Mouse (Mus musculus): ENCODE results near the gene Dnmt3c.
"Not testable (repeated sequence)": the region's sequence is repeated elsewhere in the genome, so short reads cannot be mapped to it uniquely, and the experiment has no call there.

Gene Dnmt3c

DNA sequence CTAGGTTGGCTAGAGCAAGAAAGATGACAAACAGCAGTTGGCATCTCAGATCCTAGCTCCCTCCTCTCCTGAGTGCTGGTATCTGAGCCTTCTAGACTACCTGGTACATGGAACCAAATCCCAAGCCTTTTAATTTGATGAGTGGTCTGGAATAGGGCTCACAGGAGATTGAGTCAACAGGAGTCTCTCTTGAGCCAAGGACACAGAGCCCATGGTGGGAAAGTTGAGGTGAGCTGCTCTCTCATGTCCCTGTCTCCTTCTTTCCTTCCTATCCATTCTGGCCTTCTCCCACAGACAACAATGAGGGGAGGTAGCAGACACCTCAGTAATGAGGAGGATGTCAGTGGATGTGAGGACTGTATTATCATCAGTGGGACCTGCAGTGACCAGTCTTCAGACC, at the start of gene Dnmt3c:
Dnmt3c (plus strand) TSS at position 301 of the 400 bp plus-strand sequence.
- DNase-seq = no peak

DNA sequence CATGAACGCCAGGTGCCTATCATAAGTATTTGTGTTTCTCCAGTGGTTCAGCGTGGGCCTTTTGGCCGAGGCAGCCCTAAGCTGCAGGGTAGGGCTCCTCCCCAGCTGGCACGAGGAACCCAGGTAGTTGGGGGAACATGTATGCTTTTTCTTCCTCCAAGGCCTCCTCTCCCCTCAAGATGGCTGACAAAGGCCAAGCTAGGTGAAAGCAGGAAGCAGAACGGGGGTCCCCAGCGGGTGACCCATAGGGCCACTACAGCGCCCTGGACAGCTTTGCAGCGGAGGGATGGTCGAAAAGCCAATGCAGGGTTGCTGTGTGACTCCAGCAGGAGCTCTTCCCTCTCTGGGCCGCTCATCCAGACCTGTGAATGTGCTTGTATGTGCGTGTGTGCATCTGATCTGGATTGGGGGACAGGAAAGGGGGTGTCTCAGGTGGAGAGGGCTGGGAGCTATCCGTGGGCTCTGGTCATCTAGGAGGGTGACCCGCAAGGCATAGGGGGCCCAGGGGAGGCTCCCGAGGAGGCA, 47.6 kb upstream of the Dnmt3c start:
- no peak for DNase-seq

DNA sequence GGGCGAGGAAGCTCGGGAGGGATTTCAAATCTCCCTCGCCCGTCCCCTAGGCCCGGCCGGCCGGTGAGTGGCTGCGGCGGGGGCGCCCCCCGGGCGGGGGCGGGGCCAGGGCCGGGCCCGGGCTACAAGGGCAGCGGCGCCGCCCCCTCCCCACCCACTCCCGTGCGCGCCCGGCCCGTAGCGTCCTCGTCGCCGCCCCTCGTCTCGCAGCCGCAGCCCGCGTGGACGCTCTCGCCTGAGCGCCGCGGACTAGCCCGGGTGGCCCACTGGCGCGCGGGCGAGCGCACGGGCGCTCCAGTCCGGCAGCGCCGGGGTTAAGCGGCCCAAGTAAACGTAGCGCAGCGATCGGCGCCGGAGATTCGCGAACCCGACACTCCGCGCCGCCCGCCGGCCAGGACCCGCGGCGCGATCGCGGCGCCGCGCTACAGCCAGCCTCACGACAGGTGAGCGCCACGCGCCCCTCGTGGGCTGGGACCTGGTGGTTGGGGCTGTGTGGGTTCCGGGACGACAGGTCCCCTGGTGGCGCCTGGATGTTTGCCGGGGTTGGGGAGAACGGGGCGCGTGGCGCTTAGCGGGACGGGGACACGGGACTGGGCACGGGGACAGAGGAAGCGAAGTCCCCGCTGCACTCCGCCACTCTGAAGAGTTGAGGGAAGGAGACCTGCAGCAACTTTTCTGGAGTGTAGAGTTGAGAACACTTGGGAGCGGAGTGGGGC, 47.0 kb upstream of the Dnmt3c start, which contains the start of gene Dnmt3b:
Dnmt3b (plus strand) TSS at position 153 of the 716 bp plus-strand sequence.
- DNase-seq = peak; percentile 56

DNA sequence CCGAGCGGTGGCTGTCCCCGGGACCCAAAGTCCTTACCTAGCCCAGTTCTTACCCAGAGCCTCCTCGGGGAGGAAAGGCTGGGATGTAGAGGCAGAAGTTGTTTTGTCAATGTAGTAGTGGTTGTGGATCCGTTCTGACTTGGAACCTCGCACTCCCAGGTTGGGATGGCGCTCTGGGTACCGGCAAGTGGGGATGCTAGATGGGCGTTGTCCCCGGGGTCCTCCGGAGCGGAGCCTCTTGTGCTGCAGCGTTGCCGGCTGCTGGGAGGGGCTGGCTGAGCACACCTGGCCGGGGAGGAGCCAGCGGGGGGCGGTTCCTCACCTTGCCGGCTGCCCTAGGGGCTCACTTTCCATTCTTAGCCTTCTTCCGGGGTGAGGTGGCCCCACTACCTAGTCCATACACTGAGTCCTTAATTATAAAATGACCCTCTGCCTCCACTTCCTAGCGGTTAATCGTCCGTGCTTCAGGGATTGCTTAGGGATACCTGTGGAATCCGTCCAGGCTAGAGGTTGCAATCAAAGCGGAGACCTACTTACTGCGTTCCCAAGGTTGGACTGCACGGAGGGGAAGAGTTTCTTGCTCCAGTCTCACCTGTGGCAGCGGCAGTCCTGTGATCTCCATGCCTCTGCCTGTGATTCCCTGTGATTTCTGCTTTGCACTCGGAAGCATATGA, 46.3 kb upstream of the Dnmt3c start:
- DNase-seq = peak; percentile 20

DNA sequence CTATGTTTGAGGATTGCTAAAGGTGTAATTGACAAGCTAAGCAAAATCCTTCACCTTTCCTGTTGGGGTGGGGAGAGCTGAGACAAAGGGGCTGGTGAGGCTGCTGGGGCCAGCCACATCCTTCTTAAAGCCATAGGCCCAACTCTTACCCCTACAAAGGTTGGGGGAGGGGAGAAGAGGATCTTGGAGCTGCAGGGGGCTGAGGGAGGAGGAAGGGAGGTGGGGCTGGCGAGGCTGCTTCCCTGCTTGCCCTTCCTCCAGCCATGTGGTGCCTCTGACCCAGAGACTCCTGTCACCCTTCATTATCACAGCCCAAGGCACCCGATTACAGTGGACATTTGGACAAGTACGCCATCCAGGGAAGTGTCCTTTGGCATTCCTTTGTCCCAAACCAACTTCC, 44.8 kb upstream of the Dnmt3c start:
- DNase-seq = no peak

DNA sequence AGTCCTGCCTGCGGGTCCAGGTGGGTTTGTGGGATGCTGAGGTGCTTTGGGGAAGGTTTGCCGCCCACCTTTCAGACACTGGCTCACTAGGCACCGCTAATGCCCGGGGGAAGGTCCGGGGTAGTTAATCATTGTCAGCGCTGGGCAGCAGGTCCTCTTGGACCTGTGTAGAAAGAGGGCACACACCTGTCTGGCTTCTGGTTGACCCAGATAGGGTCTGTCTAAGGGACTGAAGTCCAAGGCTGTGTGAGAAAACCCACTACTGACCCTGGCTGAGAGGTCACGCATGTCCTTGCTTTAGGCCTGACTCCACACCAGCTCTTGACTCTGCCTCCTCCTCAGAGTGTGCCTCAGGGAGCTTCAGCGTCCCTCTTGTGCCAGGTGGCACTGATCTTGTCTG, 38.8 kb upstream of the Dnmt3c start:
- DNase-seq = not testable (repeated sequence)

DNA sequence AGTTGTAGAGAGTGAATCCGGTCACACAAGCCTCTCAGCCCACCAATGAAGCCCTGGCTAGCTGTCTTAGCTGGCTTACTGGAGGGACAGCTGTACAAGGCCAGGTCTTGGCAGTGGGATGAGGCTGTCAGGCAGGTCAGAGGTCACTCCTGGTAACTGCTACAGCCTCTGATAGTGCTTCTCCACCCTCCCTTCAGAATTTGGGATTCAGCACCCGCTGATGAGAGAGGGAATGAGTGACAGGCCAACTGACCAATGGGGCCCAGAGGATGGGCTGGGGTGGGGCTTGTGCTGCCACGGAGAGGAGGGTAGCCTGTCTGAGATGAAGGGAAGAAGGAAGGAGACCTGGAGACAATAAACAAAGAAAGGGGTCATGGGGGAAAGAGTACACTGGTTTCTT, 35.8 kb upstream of the Dnmt3c start:
- no peak for DNase-seq

DNA sequence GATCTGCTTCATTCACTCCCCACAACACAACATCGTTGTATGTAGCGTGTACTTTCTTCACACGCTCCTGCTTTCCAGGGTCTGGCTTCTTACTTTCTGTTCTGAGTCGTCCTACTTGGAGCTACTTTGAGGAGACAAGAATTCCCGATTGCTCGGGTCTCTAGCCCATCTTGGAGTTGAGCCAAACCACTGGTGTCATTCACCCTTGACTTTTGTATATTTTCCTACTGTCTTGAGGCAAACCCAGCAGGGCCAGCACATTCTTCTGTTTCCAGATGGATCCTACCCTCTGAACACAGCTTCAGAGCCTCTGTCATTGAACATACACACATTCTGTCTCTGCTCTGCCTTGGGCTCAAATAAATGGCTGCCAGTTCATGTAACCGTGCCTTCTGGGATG, 31.1 kb upstream of the Dnmt3c start:
- no peak for DNase-seq

DNA sequence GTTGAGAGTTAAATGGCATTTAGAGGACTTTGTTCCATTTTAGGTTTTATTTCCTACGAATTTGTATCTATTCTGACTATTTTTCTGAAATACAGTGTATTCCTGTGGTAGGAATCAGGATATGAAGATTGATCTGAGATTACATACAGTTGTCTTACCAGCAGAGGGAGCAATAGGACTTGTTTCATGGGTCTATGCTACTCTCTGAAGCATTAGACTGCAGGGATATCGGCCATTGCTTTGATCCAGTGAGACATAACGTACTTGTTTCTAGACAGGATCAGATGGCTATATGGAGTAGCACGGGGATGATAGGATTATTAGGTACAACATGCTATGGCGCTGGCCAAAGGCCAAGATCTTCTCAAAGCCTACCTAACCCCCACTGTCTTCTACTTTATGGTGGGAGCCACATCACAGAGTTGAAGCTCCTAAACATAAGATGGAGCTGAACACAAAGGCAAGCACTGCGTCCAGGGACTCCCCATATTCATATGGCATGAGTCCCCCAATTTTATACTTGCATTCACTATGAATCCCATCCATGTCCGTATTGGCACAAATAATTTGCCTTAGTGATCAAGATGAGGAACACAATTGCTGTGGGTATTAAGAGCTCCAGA, 27.6 kb upstream of the Dnmt3c start:
- DNase-seq = peak; percentile 21

DNA sequence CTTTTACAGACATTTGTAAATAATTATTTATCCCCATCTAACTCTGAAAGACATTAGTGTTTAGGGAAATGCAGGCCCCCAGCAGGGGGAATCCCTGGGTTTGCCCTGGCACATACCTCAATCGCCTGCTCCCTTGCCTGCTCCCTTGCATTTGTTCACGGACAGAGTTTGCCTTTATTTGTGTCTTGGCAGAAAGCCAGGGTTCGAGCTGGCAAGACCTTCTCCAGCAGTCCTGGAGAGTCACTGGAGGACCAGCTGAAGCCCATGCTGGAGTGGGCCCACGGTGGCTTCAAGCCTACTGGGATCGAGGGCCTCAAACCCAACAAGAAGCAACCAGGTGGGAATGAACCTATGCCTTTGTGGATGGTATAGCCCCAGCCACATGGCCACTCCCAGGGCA, 26.3 kb upstream of the Dnmt3c start:
- no peak for DNase-seq

DNA sequence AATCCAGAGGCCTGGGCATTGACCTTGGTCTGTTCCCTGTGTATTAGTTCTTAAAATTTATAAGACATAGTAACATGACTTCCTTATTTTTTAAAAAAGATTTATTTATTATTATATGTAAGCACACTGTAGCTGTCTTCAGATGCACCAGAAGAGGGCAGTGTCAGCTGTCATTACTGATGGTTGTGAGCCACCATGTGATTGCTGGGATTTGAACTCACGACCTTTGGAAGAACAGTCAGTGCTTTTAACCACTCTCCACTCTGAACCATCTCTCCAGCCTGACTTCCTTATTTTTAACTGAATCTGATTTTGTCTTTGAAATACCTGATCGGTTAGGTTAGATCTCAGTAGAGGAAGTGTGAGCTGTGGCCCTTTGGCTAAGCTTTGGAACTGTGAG, 23.8 kb upstream of the Dnmt3c start:
- no peak for DNase-seq

DNA sequence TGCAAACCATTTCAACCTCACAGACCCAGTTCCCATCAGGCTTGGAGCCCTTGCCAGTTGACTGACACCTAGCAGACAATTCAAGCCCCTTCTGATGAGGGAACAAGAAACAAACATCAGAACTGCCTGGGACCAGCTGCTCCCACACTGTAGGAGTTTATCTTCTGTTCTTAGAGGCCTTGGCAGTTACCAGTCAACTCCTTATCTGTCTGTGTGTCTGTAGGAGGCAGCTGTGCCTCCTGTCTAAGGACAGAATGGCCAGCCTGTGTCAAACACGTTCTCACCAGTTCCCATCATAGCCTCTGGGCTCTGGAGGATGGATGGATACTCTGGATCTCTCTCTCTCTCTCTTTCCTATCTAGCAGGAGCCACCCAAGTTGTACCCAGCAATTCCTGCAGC, 21.1 kb upstream of the Dnmt3c start:
- not testable (repeated sequence) for DNase-seq

DNA sequence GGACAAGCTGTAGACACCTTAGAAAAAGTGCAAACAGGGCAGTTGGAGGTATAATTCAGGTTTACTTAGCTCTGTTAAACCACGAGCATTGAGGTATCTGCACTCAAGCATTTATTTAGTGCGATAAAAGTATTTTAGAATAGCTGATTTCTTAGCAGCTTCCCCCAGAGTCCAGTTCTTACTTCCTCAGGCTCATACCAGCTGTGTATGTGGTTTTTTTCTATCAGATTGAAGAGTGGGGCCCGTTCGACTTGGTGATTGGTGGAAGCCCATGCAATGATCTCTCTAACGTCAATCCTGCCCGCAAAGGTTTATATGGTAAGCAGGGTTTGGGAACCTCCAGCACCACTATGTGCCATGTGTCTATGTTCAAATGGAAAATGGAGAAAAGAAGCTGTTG, 19.5 kb upstream of the Dnmt3c start:
- DNase-seq = no peak

DNA sequence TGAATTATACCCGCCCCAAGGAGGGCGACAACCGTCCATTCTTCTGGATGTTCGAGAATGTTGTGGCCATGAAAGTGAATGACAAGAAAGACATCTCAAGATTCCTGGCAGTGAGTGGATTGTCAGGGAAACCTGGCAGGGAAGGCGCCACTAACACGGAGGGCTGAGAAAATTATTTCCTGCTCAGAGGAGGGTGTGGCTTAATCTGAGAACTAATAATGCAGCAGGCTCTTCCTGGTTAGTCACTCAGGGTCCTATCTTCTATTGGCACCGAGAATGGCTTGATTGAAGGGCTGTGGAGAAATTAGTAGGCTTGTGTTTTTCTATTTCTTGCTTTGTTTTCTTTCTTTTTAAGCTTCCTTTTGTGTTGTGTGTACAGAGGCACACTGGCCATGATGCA, 18.9 kb upstream of the Dnmt3c start:
- no peak for DNase-seq

DNA sequence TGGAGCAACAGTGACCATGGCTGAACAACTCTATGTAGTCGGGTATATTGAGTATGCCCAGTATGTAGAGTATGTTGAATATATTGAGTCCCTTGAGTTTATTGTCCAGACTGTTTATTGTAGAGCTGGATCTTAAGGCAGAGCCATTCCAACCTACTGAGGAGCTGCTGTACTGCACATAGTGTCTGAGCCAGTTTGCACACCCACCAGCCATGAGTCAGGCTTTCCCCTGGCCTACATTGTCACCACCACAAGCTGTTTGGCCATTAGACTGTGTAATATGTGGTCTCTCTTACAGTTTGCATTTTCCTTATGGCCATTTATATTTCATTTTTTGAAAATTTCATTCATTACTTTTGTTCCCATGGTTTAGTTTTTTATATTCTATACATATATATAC, 16.5 kb upstream of the Dnmt3c start:
- no peak for DNase-seq

DNA sequence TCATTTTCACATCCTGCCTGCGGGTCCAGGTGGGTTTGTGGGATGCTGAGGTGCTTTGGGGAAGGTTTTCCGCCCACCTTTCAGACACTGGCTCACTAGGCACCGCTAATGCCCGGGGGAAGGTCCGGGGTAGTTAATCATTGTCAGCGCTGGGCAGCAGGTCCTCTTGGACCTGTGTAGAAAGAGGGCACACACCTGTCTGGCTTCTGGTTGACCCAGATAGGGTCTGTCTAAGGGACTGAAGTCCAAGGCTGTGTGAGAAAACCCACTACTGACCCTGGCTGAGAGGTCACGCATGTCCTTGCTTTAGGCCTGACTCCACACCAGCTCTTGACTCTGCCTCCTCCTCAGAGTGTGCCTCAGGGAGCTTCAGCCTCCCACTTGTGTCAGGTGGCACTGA, 3.0 kb upstream of the Dnmt3c start:
- not testable (repeated sequence) for DNase-seq

DNA sequence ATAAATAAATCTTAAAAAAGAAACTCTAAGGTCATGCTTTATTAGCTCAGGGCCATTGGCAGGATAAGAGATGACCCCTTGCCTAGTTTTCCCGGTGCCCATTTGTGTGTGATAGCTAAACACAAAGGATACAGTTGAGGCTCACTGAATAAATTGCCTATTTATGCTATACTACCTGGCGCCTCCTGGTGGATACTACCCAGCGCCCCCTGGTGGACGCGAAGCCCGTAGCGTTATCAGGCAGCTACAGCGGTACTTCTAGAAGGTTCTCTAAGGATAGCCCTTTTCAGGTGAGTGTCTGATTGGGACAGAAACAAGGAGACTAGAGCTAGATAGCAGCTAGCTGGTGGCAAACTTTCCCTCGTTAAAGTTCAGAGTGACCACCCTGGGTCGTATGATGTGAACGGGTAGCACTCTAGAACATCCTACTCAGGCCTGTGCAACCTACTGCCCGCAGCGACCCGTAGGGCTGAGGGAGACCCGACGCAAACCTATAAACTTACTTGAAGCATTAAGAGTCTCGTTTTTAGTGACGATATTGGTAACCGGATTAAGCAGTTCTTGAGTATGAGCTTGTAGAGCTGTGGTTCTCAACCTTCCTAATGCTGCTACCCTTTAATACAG, 1.9 kb upstream of the Dnmt3c start:
- peak; percentile 7 for DNase-seq

DNA sequence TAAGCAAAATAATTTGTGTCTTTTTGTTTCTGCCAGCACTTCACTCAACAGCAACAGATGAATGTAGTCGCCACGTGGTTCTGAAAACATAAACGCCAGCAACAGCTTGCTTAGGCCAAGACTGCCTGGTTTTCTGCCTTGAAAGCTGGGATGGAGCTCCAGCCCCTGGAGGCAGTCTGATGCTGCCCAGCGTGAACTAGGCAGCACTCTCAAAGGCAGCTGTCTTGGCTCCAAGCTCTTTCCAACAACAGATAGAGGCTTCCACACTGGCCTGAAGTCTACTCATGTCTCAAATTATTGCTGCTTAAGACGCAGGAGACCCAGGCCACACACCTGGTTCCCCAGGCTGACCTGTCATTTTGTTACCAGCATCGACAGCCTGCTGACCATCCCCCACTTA, 6.9 kb downstream of the Dnmt3c start:
- no peak for DNase-seq

DNA sequence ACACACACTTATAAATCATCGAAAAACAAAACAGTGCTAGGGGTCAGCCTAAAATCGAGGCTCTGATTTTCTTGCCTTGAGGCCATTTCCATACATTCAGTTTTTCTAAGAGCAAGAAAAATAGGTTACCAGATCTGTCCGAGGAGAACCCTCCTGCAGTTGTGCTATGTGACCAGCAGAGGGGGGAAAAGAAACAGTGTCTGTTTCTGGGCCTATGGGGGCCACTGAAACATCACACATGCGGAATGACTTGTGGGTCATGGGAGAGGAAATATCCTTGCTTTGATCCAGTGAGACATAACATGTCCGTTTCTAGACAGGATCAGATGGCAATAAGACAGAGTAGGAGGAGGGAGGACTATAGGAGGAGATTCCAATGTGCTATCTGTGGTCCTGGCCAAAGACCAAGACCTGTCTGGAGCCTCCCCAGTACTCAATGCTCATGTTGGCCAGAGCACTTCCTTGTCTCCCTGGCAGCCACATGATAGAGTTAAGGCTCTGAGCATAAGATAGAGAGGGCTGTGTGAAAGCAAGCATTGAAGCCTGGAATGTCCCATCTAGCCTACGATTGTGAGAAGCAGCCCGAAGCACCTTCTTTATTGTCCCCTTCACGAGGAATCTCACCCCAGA, 14.4 kb downstream of the Dnmt3c start:
- DNase-seq = peak; percentile 14

DNA sequence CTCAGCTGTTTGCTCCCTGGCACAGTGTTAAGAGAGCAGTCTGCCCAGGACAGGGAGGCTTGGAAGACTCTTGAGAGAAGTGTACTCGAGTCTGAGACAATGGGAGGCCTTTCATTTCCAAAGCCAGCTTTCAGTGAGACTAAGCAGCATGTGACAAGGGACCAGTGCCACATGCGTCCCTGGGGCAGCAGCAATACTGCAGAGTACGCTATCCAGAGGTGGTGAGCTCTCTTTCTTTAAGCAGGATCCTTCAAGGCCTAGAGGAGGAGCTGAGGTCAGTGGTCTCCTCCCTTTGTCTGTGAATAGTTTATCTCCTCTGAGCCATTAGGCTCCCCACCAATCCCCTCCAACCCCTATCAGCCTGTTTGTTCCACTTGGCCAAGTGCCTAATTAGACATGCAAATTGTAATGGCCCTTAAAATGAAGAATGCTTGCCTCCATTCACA, 16.2 kb downstream of the Dnmt3c start:
- DNase-seq = no peak

DNA sequence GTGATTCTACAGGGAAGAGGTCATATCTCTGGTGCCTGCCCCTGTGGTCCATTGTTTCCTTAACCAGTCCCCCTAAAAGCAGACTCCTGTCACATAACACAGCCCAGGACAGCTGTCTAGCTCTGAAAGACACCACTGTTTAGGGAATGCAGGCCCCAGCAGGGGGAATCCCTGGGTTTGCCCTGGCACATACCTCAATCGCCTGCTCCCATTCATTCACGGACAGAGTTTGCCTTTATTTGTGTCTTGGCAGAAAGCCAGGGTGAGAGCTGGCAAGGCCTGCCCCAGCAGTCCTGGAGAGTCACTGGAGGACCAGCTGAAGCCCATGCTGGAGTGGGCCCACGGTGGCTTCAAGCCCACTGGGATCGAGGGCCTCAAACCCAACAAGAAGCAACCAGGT, 16.8 kb downstream of the Dnmt3c start:
- peak; percentile 56 for DNase-seq

DNA sequence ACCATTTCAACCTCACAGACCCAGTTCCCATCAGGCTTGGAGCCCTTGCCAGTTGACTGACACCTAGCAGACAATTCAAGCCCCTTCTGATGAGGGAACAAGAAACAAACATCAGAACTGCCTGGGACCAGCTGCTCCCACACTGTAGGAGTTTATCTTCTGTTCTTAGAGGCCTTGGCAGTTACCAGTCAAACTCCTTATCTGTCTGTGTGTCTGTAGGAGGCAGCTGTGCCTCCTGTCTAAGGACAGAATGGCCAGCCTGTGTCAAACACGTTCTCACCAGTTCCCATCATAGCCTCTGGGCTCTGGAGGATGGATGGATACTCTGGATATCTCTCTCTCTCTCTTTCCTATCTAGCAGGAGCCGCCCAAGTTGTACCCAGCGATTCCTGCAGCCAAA, 21.4 kb downstream of the Dnmt3c start:
- DNase-seq = not testable (repeated sequence)

DNA sequence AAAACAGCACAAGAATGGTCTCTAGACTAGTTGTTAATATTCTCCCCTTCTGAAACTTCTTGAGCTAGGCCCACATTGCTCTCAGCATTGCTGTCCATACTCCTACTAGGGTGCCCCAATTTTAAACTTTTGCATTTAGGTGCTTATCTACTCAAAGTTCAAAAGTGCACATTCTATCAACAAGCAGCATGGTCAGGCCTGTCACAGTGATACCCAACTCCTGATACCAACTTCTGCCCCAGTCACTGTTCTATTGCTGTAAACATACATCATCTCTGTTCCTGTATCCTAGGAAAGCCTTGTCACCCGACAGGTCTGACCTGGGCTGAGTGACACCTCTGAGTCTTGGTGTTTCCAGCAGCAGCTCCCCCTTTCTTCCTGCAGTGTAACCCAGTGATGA, 26.6 kb downstream of the Dnmt3c start:
- DNase-seq = no peak
